Mouse (Mus musculus) liver, embryonic 18 days (tissue): ENCODE results near the gene Olfr304. TPM values are rescaled to one million over a fixed set of nuclear protein-coding genes. Genes with fewer than 3 reads are reported as not detected.

Source experiments
- polyA plus RNA-seq: library from polyadenylated mRNA; depleted of rRNA; stranded (reverse); fragments of >200 nt; gene quantifications from 2 replicates; pipeline ENCODE4 v1.2.3, GENCODE M21; 2012; rRNA removed

Gene Olfr304
- not detected in 2 replicates for polyA plus RNA-seq

DNA sequence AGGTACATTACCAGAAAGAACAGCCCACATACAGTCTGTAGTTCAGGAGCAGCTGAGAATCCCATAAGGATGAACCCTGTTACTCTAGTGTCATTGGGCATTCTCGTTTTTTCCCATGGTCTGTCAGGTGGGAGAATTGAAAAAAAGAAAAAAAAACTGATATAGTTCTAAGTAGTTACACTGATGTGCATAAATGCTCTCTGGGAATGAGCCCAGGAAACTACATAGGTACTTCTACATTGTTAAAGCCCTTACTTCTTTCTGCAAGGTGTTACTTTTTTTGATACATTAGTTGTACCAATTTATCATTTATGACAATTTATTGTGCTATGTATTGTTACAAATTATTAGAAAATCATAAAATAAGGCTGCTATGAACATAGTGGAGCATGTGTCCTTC, at the start of gene Olfr304:
Olfr304 (minus strand) TSS at position 101 of the 400 bp plus-strand sequence.

DNA sequence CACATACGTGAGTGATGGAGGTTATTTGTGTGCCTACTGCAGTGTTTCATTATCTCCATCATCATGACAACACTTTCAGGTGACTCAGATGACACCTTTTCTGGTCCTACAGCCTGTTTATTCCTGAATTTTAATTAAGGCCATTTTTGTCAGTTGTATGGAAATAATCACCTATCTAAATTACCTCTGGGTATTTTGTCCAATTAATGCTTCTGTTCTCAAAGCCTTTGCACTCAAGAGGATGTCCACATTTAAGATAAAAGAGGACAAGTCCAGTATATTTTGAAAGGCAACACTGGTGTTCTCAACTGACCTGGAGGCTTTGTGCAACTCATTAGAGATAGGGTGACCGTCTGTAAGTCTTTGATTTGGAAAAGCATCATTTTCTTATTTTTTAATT, 17.1 kb upstream of the Olfr304 start, which contains the start of gene Olfr301:
Olfr301 (plus strand) TSS at position 301 of the 400 bp plus-strand sequence.

DNA sequence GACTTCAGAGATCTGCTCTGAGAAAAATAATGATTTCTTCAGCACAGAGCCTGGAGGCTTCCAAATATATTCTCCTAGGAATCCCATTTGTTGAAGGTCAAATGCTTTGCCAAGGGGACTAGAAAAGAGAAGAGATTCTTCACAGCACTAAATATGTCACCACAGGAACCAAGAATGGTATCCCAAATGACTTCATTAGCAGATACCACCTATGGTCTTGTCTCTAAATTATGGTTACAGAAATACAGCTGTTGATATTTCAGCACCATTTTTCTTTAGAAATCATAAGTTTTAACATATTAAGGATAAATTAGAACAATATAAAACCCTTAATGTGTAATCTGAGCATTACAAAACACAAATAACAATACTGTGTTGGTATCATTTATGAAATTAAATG, 11.2 kb upstream of the Olfr304 start, which contains the start of gene Olfr303:
Olfr303 (minus strand) TSS at position 101 of the 400 bp plus-strand sequence.

DNA sequence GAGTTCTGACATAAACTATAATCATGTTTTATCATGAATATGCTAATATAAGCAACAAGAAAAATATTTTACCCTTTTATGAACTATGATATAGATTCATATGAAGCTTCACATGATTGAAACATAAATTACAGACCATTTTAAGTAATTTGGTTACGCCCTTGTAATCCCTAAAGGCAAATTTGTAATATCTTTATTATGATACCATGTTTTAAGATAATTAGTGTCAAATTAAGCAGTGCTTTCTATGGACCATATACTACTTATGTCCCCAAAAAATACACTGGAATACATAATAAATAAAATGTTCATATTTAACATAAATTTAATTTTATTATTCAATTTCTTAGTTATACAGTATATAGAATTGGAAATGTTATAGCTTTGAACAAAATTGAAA, 19.6 kb downstream of the Olfr304 start, which contains the start of gene Olfr305:
Olfr305 (minus strand) TSS at position 101 of the 400 bp plus-strand sequence.

DNA sequence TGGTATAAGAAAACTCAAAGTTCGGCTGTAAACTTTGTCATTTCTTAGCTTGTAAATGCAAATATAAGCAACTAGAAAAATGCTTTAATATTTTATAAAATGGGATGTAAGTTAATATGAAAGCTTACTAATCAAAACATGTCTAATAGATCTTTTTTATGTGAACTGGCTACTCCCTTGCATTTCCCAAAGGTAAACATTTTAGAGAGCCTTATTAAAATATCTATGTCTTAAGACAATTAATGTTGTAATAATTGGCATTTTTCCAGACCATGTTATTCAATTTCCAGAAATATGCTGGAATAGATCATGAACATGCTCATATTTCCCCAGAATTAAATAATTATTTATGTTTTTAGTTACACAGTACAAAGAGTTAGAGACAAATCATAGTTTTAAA, 49.0 kb downstream of the Olfr304 start, which contains the start of gene Olfr307:
Olfr307 (minus strand) TSS at position 101 of the 400 bp plus-strand sequence.

Other genes starting within 250 kb of the Olfr304 start
- not detected in 2 replicates for gene Vmn2r75, start 214.9 kb downstream of the Olfr304 start, polyA plus RNA-seq
- gene Vmn2r76, start 140.3 kb downstream of the Olfr304 start, polyA plus RNA-seq, result not detected in 2 replicates
- not detected in 2 replicates for gene Olfr310, start 109.5 kb downstream of the Olfr304 start, polyA plus RNA-seq
- gene Olfr309, start 73.0 kb downstream of the Olfr304 start, polyA plus RNA-seq, result not detected in 2 replicates
- not detected in 2 replicates for gene Olfr308, start 61.0 kb downstream of the Olfr304 start, polyA plus RNA-seq
- gene Olfr307, start 49.1 kb downstream of the Olfr304 start, polyA plus RNA-seq, result not detected in 2 replicates
- not detected in 2 replicates for gene Olfr305, start 19.7 kb downstream of the Olfr304 start, polyA plus RNA-seq
- gene Olfr303, start 11.1 kb upstream of the Olfr304 start, polyA plus RNA-seq, result not detected in 2 replicates
- not detected in 2 replicates for gene Olfr301, start 17.2 kb upstream of the Olfr304 start, polyA plus RNA-seq
- not detected in 2 replicates for gene Olfr299, start 73.3 kb upstream of the Olfr304 start, polyA plus RNA-seq
- gene Olfr298, start 105.8 kb upstream of the Olfr304 start, polyA plus RNA-seq, result not detected in 2 replicates
- gene Olfr297, start 133.3 kb upstream of the Olfr304 start, polyA plus RNA-seq, result not detected in 2 replicates
- gene Olfr295, start 197.2 kb upstream of the Olfr304 start, polyA plus RNA-seq, result not detected in 2 replicates
- gene Olfr294, start 230.0 kb upstream of the Olfr304 start, polyA plus RNA-seq, result not detected in 2 replicates